Mouse (Mus musculus): ENCODE results near the gene 2410131K14Rik. TPM values are rescaled to one million over a fixed set of nuclear protein-coding genes. Genes with fewer than 3 reads are reported as not detected.

Gene 2410131K14Rik
- polyA plus RNA-seq (2012; ENCODE audit: insufficient read depth, insufficient read length, missing spikeins), result 11.3 and 12.3 TPM in 2 replicates

DNA sequence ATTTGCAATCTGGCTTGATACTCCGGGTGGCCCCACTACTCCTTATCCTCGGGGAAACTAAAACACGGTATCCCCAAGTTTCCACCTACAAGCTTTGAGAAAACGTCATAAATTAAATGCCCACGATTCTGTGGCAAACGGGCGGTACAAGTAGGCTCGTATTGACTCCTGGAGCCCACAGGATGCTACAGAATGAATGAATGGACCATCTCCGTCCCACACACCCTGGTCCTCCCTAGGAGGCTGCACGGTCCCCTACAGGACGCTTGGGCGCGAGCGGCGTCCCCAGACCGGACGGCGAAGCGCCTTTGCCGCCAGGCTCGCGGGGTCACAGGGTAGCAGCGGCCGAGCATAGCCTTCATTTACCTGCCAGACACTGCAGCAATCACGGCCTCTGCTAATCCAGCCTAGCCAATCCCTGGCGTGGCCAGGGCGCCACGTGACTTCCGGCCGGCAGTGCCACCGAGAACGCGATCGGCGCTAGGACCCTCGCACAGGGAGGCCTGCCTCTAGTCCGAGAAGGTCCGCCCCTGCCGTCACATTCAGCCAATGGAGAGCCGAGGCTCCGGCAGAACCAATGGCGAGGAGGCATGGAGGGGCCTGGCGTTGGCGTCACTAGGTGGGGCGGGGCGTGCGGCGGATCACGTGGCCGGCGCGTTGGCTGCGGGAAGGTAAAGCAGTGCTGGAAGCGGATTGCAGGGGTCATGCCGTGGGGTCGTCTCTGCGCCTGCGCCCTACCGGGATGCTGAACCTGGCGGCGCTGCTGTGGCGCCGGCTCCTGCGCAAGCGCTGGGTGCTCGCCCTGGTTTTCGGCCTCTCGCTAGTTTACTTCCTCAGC is at the start of gene 2410131K14Rik, which contains the start of gene Rnft2:
2410131K14Rik (plus strand) TSS at position 622 of the 838 bp plus-strand sequence.
Rnft2 (minus strand) TSS at position 511 of the 838 bp plus-strand sequence.
- peaks cover 2% of the 10 kb centered on the region; the same call in 1 of the 2 replicates for H3K4me1 ChIP-seq (ENCODE audit: control insufficient read depth, insufficient read depth, insufficient read length, low read length)
- peak within 1 kb of the TSS; percentile 6; the same call in 1 of the 2 replicates for H3K27ac ChIP-seq (replicated peaks; ENCODE audit: low read depth, low read length)
- H3K4me3 ChIP-seq (ENCODE audit: insufficient read depth, low read depth, low read length), result peak within 1 kb of the TSS; percentile 69

DNA sequence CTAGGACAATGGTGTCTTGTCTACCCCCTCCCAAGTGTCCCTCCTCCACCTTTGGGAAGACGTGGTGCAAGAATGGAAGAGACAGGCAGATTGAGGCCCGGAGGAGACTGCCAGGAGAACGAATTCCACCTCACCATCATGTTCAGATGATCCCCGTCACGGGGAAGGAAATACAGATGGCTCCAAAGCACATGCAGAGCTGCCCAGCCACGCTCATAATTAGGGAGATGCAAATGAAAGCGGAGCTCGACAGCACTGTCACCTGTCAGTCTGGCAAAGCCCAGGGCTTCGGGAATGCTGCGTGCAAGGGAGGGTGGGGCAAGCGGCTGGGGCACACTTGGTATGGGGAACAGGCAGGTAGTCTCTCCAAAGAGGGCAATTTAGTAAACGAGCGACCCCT is 47.6 kb upstream of the 2410131K14Rik start:
- Histone ChIP-seq H3K4me1 (ENCODE audit: control insufficient read depth, insufficient read depth, insufficient read length, low read length) (no peaks in the 10 kb centered on the region), H3K27ac (replicated peaks; ENCODE audit: low read depth, low read length) (no peak overlapping the region), H3K4me3 (ENCODE audit: insufficient read depth, low read depth, low read length) (no peak overlapping the region)

DNA sequence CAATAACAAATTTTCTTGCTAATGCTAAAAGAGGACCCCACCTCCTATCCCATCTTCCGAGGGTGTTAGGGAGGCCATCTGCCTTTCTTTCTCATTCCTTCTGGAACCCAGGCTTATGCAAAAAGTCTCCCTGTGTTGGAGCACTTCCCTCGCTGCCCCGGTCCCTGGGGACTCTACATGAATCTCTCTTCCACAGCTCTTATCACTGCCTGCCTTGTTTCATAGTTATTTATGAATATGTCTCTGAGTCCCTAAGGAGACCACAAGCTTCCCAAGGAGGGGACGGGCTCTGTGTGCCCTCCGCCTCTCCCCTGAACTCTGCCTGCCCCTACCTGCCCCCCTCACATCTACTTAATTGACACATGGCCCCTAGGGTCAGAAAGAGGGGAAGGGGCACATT is 45.4 kb upstream of the 2410131K14Rik start:
- H3K4me3 ChIP-seq (ENCODE audit: insufficient read depth, low read depth, low read length), result no peak overlapping the region
- H3K4me1 ChIP-seq (ENCODE audit: control insufficient read depth, insufficient read depth, insufficient read length, low read length), result no peaks in the 10 kb centered on the region
- no peak overlapping the region for H3K27ac ChIP-seq (replicated peaks; ENCODE audit: low read depth, low read length)

DNA sequence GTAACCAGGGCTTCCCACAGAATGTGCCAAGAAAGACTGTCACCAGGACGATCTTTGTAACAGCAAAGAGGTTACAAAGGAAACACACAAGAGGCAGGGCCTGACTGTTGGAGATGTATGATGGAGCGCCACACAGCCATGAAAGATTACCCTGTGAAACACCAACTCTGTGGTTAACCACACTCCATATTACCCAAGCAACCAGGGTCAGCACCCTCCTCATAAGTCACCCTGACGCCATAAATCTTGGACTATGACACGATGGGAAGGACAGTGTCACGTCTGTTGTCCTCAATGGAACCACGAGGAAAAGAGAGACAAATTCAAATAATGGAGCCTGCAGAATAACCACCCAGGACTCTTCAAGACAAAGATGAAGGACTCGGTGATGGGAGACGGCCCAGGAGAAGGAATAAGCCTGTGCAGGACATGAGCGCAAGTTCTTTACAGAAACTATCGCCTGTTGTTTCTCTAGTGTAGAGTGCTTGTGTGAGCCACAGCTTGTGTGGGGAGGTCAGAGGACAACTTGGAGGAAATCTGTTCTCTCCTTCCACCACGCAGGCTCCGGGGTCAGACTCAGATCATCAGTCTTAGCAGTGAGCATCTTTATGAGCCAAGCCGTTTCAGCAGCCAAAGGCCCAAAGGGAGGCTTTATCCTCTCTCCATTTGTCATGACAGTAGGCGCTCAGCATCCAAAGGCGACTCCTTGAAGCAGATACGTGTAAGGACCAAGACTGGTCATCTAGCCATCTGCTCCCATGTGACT is 40.2 kb upstream of the 2410131K14Rik start:
- no peak overlapping the region for H3K27ac ChIP-seq (replicated peaks; ENCODE audit: low read depth, low read length)
- H3K4me3 ChIP-seq (ENCODE audit: insufficient read depth, low read depth, low read length), result no peak overlapping the region
- no peaks in the 10 kb centered on the region for H3K4me1 ChIP-seq (ENCODE audit: control insufficient read depth, insufficient read depth, insufficient read length, low read length)

DNA sequence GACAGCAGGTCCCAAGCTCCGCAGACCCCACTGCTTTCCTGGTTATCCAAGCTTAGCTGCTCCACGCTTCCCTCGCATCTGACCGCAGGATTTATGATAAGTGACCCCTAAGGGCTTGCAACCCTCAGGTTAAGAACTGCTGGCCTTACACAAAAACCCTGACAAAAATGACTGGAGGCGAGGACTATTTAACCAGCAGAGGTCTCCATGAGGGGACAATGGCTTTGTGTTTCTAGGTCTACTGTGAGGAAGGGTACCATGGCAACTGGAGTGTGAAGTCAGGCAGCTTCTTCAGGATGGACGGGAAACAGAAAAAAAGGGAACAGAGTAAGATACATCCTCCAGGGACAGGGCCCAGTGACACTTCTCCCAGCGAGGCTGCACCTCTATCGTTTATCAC is 39.2 kb upstream of the 2410131K14Rik start:
- Histone ChIP-seq H3K4me1 (ENCODE audit: control insufficient read depth, insufficient read depth, insufficient read length, low read length) (no peaks in the 10 kb centered on the region), H3K27ac (replicated peaks; ENCODE audit: low read depth, low read length) (no peak overlapping the region), H3K4me3 (ENCODE audit: insufficient read depth, low read depth, low read length) (no peak overlapping the region)

DNA sequence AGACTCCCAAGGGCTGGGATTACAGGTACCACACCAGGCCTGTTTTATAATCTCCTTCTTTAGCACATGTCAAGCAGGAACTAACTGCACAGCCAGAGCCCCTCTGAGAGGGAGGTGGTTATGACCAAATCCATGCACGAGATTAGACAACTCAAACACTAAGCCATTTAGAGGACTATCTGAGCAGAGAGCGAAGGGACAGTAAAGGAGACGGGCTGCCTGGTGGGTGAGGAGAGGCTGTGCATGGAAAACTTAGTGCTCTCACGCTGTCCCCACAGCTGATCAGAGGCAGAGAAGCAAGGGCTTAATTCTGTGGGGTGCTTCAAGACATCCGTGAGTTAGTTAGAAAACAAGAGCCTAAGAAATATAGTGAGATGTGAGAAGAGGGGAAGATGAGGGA is 31.0 kb upstream of the 2410131K14Rik start:
- Histone ChIP-seq H3K27ac (replicated peaks; ENCODE audit: low read depth, low read length) (no peak overlapping the region), H3K4me3 (ENCODE audit: insufficient read depth, low read depth, low read length) (no peak overlapping the region), H3K4me1 (ENCODE audit: control insufficient read depth, insufficient read depth, insufficient read length, low read length) (no peaks in the 10 kb centered on the region)

DNA sequence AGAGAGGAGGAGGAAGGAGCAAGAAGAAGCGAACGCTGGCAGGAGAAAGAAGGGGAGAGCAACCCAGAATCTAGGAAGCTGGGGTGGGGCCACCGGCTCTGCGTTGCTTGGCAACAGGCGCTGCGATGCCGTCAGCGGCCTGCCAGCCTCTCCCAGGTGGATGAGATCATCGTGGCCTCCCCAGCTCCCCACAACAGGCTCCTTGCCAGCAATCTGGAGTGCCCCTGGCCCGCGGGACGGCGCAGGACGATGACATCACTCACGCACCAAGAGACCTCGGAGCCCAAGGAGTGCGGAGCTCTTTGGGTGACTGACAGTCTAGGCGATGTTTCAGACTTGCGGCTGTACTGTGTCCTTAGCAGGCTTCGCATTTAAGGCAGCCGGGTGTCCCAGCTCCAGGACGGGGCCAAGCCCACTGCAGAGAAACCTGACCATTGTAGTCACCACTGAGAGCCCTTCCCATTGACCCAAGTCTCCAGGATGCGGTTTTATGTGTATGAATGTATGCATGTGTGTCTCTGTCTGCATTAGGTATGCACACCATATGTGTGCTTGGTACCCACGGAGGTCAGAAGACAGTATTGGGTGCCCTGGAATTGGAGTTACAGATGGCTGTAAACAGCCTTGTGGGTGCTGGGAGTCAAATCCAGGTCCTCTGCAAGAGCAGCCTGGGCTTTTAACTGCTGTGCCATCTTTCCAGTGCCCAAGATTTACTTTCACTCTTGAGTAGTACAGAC is 30.4 kb upstream of the 2410131K14Rik start:
- no peaks in the 10 kb centered on the region for H3K4me1 ChIP-seq (ENCODE audit: control insufficient read depth, insufficient read depth, insufficient read length, low read length)
- H3K27ac ChIP-seq (replicated peaks; ENCODE audit: low read depth, low read length), result no peak overlapping the region
- no peak overlapping the region for H3K4me3 ChIP-seq (ENCODE audit: insufficient read depth, low read depth, low read length)

DNA sequence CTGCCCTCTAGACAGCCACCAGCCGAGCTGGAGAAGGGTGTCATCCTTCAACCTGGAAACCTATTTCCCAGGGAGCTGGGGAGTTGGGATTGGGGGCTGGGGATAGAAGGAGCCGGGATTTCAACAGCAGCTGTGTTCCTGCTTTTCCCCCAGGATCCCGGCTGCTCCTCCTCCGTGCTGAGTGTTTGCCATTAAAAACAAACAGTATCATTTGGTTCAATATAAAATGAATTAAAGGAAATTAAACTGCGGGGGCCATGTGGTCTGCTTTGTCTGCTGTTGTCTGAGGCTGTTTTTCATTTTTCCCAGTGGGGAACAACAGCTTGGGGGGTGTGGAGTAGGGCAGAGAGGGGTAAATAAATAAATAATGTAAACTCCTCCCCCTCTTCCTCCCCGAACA is 27.6 kb upstream of the 2410131K14Rik start:
- Histone ChIP-seq H3K4me3 (ENCODE audit: insufficient read depth, low read depth, low read length) (no peak overlapping the region), H3K27ac (replicated peaks; ENCODE audit: low read depth, low read length) (no peak overlapping the region), H3K4me1 (ENCODE audit: control insufficient read depth, insufficient read depth, insufficient read length, low read length) (no peaks in the 10 kb centered on the region)

DNA sequence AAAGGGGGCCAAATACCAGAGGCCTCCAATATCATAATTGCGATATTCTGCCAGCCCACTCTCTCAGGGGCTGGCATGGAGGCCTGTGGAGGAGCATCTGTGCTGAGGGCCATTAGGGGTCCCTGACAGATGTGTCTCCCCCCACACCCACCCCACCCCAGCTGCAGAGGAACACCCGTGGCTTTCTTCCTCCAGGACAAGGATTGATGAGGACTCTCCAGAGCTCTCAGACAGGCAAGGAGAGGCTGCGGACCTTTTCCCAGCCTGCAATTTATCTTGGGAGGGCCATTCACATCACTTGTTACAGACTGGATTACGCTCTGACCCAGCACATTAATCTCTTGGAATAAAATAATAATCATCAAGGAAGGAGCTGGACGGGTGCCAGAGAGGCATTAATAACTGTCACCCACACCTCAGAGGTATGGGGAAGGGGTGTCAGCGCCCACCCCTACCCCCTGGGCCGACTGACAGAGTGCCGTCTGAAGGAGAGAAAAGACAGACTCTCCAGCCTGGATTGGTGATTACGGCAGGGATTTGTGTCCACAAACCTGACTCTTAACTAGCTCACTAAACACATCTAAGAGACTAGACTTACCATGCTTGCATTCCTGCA is 21.8 kb upstream of the 2410131K14Rik start:
- Histone ChIP-seq H3K4me3 (ENCODE audit: insufficient read depth, low read depth, low read length) (no peak overlapping the region), H3K27ac (replicated peaks; ENCODE audit: low read depth, low read length) (no peak overlapping the region), H3K4me1 (ENCODE audit: control insufficient read depth, insufficient read depth, insufficient read length, low read length) (no peaks in the 10 kb centered on the region)

DNA sequence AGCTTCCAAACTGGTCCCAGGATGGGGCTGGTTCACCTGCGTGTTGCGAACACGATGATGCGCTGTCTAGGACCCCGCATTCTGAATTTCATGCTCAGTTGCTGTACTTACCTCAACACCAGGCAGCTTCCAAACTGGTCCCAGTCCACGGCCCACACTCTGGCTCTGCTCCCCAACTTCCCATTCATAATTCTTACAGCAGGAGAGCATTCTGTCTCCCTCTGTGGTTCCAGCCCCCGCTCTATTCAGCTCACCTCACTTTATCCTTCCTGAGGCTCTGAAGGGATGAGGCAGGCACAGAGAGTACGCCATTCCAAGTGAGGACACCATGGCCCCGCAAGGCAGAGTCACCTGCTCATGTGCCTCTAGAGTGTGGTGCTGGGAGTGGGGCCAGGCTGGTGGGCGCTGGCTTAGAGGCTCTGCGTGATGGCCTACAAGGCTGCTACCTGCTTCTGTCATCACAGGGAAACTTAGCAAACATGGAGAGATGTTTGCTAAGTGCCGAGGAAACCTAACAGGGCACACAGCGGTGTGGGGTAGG is 14.9 kb upstream of the 2410131K14Rik start:
- Histone ChIP-seq H3K4me3 (ENCODE audit: insufficient read depth, low read depth, low read length) (no peak overlapping the region), H3K27ac (replicated peaks; ENCODE audit: low read depth, low read length) (no peak overlapping the region), H3K4me1 (ENCODE audit: control insufficient read depth, insufficient read depth, insufficient read length, low read length) (no peaks in the 10 kb centered on the region)

DNA sequence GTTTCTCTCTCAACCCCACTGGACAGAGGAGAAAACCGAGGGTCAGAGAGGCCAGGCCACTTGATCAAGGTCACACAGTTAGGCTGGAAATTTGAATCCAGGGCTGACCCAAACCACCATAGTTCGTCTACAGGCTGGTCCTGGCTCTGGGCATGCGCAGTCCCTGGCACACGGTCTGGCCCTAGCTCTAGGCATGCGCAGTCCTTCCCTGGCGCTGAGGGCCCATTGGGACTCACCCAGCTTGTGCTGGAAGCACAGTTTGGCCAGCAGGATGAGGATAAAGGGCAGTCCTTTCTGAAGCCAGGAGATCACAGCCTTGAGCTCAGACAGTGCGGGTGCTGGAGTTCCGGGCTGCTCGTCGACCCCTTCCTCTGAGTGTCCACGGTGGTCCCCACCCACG is 8.1 kb upstream of the 2410131K14Rik start:
- Histone ChIP-seq H3K4me3 (ENCODE audit: insufficient read depth, low read depth, low read length) (peak overlapping the region; percentile 21; the same call in 1 of the 2 replicates), H3K27ac (replicated peaks; ENCODE audit: low read depth, low read length) (peak overlapping the region; percentile 82), H3K4me1 (ENCODE audit: control insufficient read depth, insufficient read depth, insufficient read length, low read length) (no peaks in the 10 kb centered on the region)

DNA sequence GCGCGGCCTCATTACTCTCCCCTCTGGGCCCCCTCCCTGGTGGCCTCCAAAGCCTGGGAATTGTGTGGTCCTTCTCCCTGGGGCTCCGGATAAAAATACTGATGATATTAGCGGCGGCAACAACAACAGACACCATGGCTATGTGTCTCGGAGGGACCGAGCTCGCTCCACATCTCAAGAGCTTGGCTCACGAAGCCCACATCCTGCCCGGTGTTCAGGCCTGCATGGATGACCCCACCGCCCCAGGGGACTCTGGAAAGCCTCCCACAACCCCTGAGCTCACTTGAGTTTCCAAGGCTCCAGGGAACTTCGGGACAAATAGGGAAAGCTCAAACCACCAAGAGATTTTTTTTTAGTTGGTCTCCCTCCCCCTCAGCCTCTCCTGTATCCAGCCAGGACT is 5.4 kb upstream of the 2410131K14Rik start:
- H3K4me1 ChIP-seq (ENCODE audit: control insufficient read depth, insufficient read depth, insufficient read length, low read length), result no peaks in the 10 kb centered on the region
- H3K27ac ChIP-seq (replicated peaks; ENCODE audit: low read depth, low read length), result no peak overlapping the region
- no peak overlapping the region for H3K4me3 ChIP-seq (ENCODE audit: insufficient read depth, low read depth, low read length)

DNA sequence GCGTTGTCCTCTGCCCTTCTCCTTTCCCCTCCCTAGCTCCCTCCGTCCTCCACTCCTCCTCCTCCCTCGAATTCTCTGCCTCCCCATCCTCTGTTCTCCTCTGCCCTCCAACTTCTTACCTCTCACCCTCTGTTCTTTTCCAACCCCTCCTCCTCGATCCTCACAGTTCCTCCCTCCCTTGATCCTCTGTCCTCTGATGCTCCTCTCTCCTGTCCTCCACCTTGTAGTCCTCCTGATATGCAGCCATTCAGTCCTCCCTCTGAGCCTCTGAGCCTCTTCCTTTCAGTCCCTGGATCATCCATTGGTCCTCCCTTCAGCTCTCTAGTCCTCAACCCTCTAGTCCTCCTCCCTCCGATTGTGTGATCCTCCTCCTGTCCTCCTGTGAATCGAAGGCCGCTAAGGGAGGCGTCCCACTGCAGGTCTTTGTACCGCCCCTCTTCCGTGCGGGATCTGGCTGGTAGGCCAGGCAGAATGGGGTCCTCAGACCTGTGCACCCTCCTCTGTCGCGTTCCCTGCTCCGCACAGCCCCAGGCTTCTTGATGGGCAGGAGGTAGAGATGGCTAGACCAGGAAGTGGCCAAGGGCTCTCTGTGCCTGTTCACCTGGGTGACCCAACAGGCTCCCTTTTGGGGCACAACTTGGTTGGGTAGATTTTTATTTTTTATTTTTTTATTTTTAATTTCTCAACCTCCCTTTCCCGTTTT is 730 bp downstream of the 2410131K14Rik start:
- H3K4me3 ChIP-seq (ENCODE audit: insufficient read depth, low read depth, low read length), result peak overlapping the region; percentile 69
- H3K4me1 ChIP-seq (ENCODE audit: control insufficient read depth, insufficient read depth, insufficient read length, low read length), result peaks cover 5% of the 10 kb centered on the region
- H3K27ac ChIP-seq (replicated peaks; ENCODE audit: low read depth, low read length), result peak overlapping the region; percentile 6; the same call in 1 of the 2 replicates

DNA sequence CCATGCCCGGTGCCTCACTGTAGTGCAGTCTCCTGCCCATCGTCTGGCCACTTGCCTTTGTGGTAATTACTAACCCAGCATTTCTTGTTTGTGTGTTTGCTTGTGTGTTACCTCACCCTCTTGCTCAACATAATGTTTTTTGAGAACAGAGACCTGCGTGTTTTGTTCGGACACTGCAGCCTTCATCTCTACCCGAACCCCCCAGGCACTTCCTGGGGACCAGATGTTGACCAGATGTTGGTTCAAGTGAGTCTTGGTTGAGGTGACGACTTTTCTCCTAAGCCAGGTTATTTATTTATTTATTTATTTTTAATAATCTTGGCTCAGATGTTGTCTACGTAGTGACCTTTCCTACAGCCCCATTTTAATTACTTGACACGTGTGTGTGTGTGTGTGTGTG is 2.4 kb downstream of the 2410131K14Rik start:
- Histone ChIP-seq H3K4me3 (ENCODE audit: insufficient read depth, low read depth, low read length) (peak overlapping the region; percentile 44), H3K4me1 (ENCODE audit: control insufficient read depth, insufficient read depth, insufficient read length, low read length) (peaks cover 8% of the 10 kb centered on the region), H3K27ac (replicated peaks; ENCODE audit: low read depth, low read length) (peak overlapping the region; percentile 53; the same call in 1 of the 2 replicates)
